ENCODE assay signal across 8 mouse cellular contexts in genomic region chr2:131206778-131207177, GRCm38 (mm10). TPM values are rescaled to one million over a fixed set of nuclear protein-coding genes. Genes with fewer than 3 reads are reported as not detected.
DNase-seq lines count a peak whose midpoint lies in the region; ATAC-seq lines count a peak whose summit lies in the region.

Gene Ap5s1, plus strand, starts transcription at chr2:131207078.

- 62% methylated on average over 4 of the region's 4 CpGs for WGBS in kidney, embryonic 15.5 days
- WGBS in large intestine, adult 2 months, result 90% methylated on average over 4 of the region's 4 CpGs
- WGBS in midbrain, embryonic 13.5 days, result 91% methylated on average over 4 of the region's 4 CpGs

- no peak within 1 kb of the TSS for H3K4me2 ChIP-seq in kidney, embryonic 15.5 days
- H3K4me2 ChIP-seq in midbrain, embryonic 13.5 days (replicated peaks), result no peak within 1 kb of the TSS

- peaks cover 34% of the 10 kb centered on the region for H3K4me1 ChIP-seq in kidney, embryonic 15.5 days
- peaks cover 16% of the 10 kb centered on the region for H3K4me1 ChIP-seq in midbrain, embryonic 13.5 days (replicated peaks)

- no peak for DNase-seq in kidney, postnatal 10 days
- DNase-seq in adrenal gland, postnatal 4 days (ENCODE audit: low spot score in 2 of 2), result no peak
- DNase-seq in gastrocnemius, postnatal 36 days, result no peak
- no peak for DNase-seq in large intestine, adult 2 months (ENCODE audit: low read depth, low spot score)
- DNase-seq in natural killer cell, adult 2 months (ENCODE audit: low spot score in 2 of 2), result no peak

- no peak within 1 kb of the TSS for H3K9ac ChIP-seq in kidney, embryonic 15.5 days
- H3K9ac ChIP-seq in midbrain, embryonic 13.5 days (replicated peaks), result no peak within 1 kb of the TSS

- no peak within 1 kb of the TSS for H3K27ac ChIP-seq in kidney, embryonic 15.5 days
- no peak within 1 kb of the TSS for H3K27ac ChIP-seq in midbrain, embryonic 13.5 days

- ATAC-seq in kidney, embryonic 15.5 days (replicated peaks; ENCODE audit: low FRiP score), result no peak
- ATAC-seq in midbrain, embryonic 13.5 days, result no peak
- no peak for ATAC-seq in frontal cortex, adult (ENCODE audit: low TSS enrichment)

- H3K4me3 ChIP-seq in kidney, embryonic 15.5 days (replicated peaks), result no peak within 1 kb of the TSS
- no peak within 1 kb of the TSS for H3K4me3 ChIP-seq in midbrain, embryonic 13.5 days (replicated peaks)

- no peaks in the 10 kb centered on the region for H3K36me3 ChIP-seq in kidney, embryonic 15.5 days
- H3K36me3 ChIP-seq in midbrain, embryonic 13.5 days, result no peaks in the 10 kb centered on the region

- H3K27me3 ChIP-seq in kidney, embryonic 15.5 days, result no peaks in the 10 kb centered on the region
- H3K27me3 ChIP-seq in midbrain, embryonic 13.5 days, result no peaks in the 10 kb centered on the region

- intact Hi-C loops in gastrocnemius, postnatal 36 days (cut with DNase I), result no loop called here

- no peaks in the 10 kb centered on the region for H3K9me3 ChIP-seq in kidney, embryonic 15.5 days (replicated peaks)
- H3K9me3 ChIP-seq in midbrain, embryonic 13.5 days, result no peaks in the 10 kb centered on the region

RNA-seq across cellular contexts. Expression of gene Ap5s1, which starts in this region (rescaled TPM):
- polyA plus RNA-seq in kidney, embryonic 15.5 days (2015; fragmentation: Nextera tagmentation; extraction: Ambion mirVana), result 25.6 TPM in 2 replicates
- 10 to 100 TPM; 23.9 to 24.8 TPM for total RNA-seq in adrenal gland, postnatal 4 days (2021)
- 10 to 100 TPM; 13.9 to 15.0 TPM for total RNA-seq in gastrocnemius, postnatal 36 days (2021)
- polyA plus RNA-seq in large intestine, adult 2 months (2012; rRNA removed), result 66.7 and 70.3 TPM in 2 replicates
- polyA plus RNA-seq in midbrain, embryonic 13.5 days (2015; fragmentation: Nextera tagmentation; extraction: Ambion mirVana), result 32.7 and 33.4 TPM in 2 replicates
